Mouse (Mus musculus): ENCODE measurements around the gene Pgp. TPM values are rescaled to one million over a fixed set of nuclear protein-coding genes. Genes with fewer than 3 reads are reported as not detected.

Pgp gene
- total and polyA plus RNA-seq, 3 experiments: 65.0 to 254 (median 104) TPM

GRCm38 (mm10) chr17:24520450-24520849 lies 50.3 kb downstream of the Pgp start:
- no peak for DNase-seq

Other genes starting within 250 kb of the Pgp start
- gene Tedc2, start 249.5 kb upstream of the Pgp start, total RNA-seq (2021): 1 to 10 TPM; 7.0 to 7.6 TPM
- 7.5 and 7.8 TPM in 2 replicates for gene Tedc2, start 249.5 kb upstream of the Pgp start, polyA plus RNA-seq (2012; rRNA removed)
- 1 to 10 TPM; 1.8 to 4.0 TPM for gene Ccnf, start 218.9 kb upstream of the Pgp start, total RNA-seq (2021)
- 1.9 and 2.0 TPM in 2 replicates for gene Ccnf, start 218.9 kb upstream of the Pgp start, polyA plus RNA-seq (2012; rRNA removed)
- gene Abca17, start 119.3 kb upstream of the Pgp start, total RNA-seq (2021): under 1 TPM; 0.09 to 0.10 TPM
- not detected in 2 replicates for gene Abca17, start 119.3 kb upstream of the Pgp start, polyA plus RNA-seq (2012; rRNA removed)
- 10 to 100 TPM; 22.8 to 24.0 TPM for gene Abca3, start 118.4 kb upstream of the Pgp start, total RNA-seq (2021)
- gene Abca3, start 118.4 kb upstream of the Pgp start, polyA plus RNA-seq (2012; rRNA removed): 26.4 and 33.6 TPM in 2 replicates
- 10 to 100 TPM; 61.4 to 70.3 TPM for gene Rnps1, start 55.8 kb upstream of the Pgp start, total RNA-seq (2021)
- gene Rnps1, start 55.8 kb upstream of the Pgp start, polyA plus RNA-seq (2012; rRNA removed): 84.4 and 95.2 TPM in 2 replicates
- gene Eci1, start 43.8 kb upstream of the Pgp start, total RNA-seq (2021): 100 to 1,000 TPM; 303 to 325 TPM
- gene Eci1, start 43.8 kb upstream of the Pgp start, polyA plus RNA-seq (2012; rRNA removed): 163 and 182 TPM in 2 replicates
- gene Dnase1l2, start 27.3 kb upstream of the Pgp start, total RNA-seq (2021): 1 to 10 TPM; 2.1 to 3.7 TPM
- gene Dnase1l2, start 27.3 kb upstream of the Pgp start, polyA plus RNA-seq (2012; rRNA removed): 1.8 and 4.1 TPM in 2 replicates
- 10 to 100 TPM; 17.0 to 21.8 TPM for gene E4f1, start 79 bp upstream of the Pgp start, total RNA-seq (2021)
- gene E4f1, start 79 bp upstream of the Pgp start, polyA plus RNA-seq (2012; rRNA removed): 57.5 and 59.5 TPM in 2 replicates
- gene Bricd5, start 3.5 kb downstream of the Pgp start, total RNA-seq (2021): under 1 TPM; 0.38 to 0.69 TPM
- 0.57 and 0.67 TPM in 2 replicates for gene Bricd5, start 3.5 kb downstream of the Pgp start, polyA plus RNA-seq (2012; rRNA removed)
- gene Mlst8, start 8.7 kb downstream of the Pgp start, total RNA-seq (2021): 10 to 100 TPM; 25.6 to 26.0 TPM
- gene Mlst8, start 8.7 kb downstream of the Pgp start, polyA plus RNA-seq (2012; rRNA removed): 44.5 and 61.7 TPM in 2 replicates
- gene Caskin1, start 18.2 kb downstream of the Pgp start, total RNA-seq (2021): 10 to 100 TPM; 19.4 to 28.7 TPM
- gene Caskin1, start 18.2 kb downstream of the Pgp start, polyA plus RNA-seq (2012; rRNA removed): 47.0 and 47.7 TPM in 2 replicates
- gene Traf7, start 57.5 kb downstream of the Pgp start, total RNA-seq (2021): 100 to 1,000 TPM in 1 of 2 experiments, 10 to 100 TPM in 1; 91.4 to 105 TPM
- gene Traf7, start 57.5 kb downstream of the Pgp start, polyA plus RNA-seq (2012; rRNA removed): 152 and 167 TPM in 2 replicates
- gene Rab26, start 63.8 kb downstream of the Pgp start, total RNA-seq (2021): 1 to 10 TPM in 1 of 2 experiments, under 1 TPM in 1; 0.98 to 1.8 TPM
- 0.65 and 1.1 TPM in 2 replicates for gene Rab26, start 63.8 kb downstream of the Pgp start, polyA plus RNA-seq (2012; rRNA removed)
- gene Pkd1, start 79.4 kb downstream of the Pgp start, total RNA-seq (2021): 10 to 100 TPM; 34.3 to 40.5 TPM
- 73.2 and 73.3 TPM in 2 replicates for gene Pkd1, start 79.4 kb downstream of the Pgp start, polyA plus RNA-seq (2012; rRNA removed)
- gene Tsc2, start 162.2 kb downstream of the Pgp start, total RNA-seq (2021): 100 to 1,000 TPM in 1 of 2 experiments, 10 to 100 TPM in 1; 83.5 to 110 TPM
- 160 and 180 TPM in 2 replicates for gene Tsc2, start 162.2 kb downstream of the Pgp start, polyA plus RNA-seq (2012; rRNA removed)
- 10 to 100 TPM in 1 of 2 experiments, 1 to 10 TPM in 1; 4.8 to 10.1 TPM for gene Nthl1, start 162.3 kb downstream of the Pgp start, total RNA-seq (2021)
- 9.4 and 13.8 TPM in 2 replicates for gene Nthl1, start 162.3 kb downstream of the Pgp start, polyA plus RNA-seq (2012; rRNA removed)
- gene Slc9a3r2, start 179.9 kb downstream of the Pgp start, total RNA-seq (2021): 10 to 100 TPM; 51.8 to 76.0 TPM
- 120 and 150 TPM in 2 replicates for gene Slc9a3r2, start 179.9 kb downstream of the Pgp start, polyA plus RNA-seq (2012; rRNA removed)
- gene Npw, start 188.1 kb downstream of the Pgp start, total RNA-seq (2021): not detected
- 0.60 and 2.4 TPM in 2 replicates for gene Npw, start 188.1 kb downstream of the Pgp start, polyA plus RNA-seq (2012; rRNA removed)
- gene Zfp598, start 199.3 kb downstream of the Pgp start, total RNA-seq (2021): 10 to 100 TPM; 40.8 to 51.3 TPM
- 86.0 and 99.0 TPM in 2 replicates for gene Zfp598, start 199.3 kb downstream of the Pgp start, polyA plus RNA-seq (2012; rRNA removed)
- gene Syngr3, start 219.6 kb downstream of the Pgp start, total RNA-seq (2021): 1 to 10 TPM; 2.0 to 2.4 TPM
- 2.1 and 5.3 TPM in 2 replicates for gene Syngr3, start 219.6 kb downstream of the Pgp start, polyA plus RNA-seq (2012; rRNA removed)
- gene Gfer, start 225.8 kb downstream of the Pgp start, total RNA-seq (2021): 10 to 100 TPM; 37.7 to 41.6 TPM
- gene Gfer, start 225.8 kb downstream of the Pgp start, polyA plus RNA-seq (2012; rRNA removed): 40.7 and 43.1 TPM in 2 replicates
- gene Noxo1, start 225.8 kb downstream of the Pgp start, total RNA-seq (2021): 1 to 10 TPM; 2.8 to 6.4 TPM
- gene Noxo1, start 225.8 kb downstream of the Pgp start, polyA plus RNA-seq (2012; rRNA removed): 4.9 and 9.4 TPM in 2 replicates
- 10 to 100 TPM; 27.9 to 41.1 TPM for gene Tbl3, start 237.3 kb downstream of the Pgp start, total RNA-seq (2021)
- gene Tbl3, start 237.3 kb downstream of the Pgp start, polyA plus RNA-seq (2012; rRNA removed): 49.0 and 63.2 TPM in 2 replicates
- not detected for gene Rnf151, start 247.7 kb downstream of the Pgp start, total RNA-seq (2021)
- 0.25 and 0.61 TPM in 2 replicates for gene Rnf151, start 247.7 kb downstream of the Pgp start, polyA plus RNA-seq (2012; rRNA removed)
- gene Rps2, start 247.7 kb downstream of the Pgp start, total RNA-seq (2021): 100 to 1,000 TPM; 718 to 903 TPM
- 2,302 and 2,907 TPM in 2 replicates for gene Rps2, start 247.7 kb downstream of the Pgp start, polyA plus RNA-seq (2012; rRNA removed)

Measured in adrenal gland, adult 2 months (tissue).